Mouse (Mus musculus): ENCODE results near the gene Olfr1513. TPM values are rescaled to one million over a fixed set of nuclear protein-coding genes. Genes with fewer than 3 reads are reported as not detected.

Gene Olfr1513
- polyA plus RNA-seq, 1 experiment from 2014 or later, result not detected

DNA sequence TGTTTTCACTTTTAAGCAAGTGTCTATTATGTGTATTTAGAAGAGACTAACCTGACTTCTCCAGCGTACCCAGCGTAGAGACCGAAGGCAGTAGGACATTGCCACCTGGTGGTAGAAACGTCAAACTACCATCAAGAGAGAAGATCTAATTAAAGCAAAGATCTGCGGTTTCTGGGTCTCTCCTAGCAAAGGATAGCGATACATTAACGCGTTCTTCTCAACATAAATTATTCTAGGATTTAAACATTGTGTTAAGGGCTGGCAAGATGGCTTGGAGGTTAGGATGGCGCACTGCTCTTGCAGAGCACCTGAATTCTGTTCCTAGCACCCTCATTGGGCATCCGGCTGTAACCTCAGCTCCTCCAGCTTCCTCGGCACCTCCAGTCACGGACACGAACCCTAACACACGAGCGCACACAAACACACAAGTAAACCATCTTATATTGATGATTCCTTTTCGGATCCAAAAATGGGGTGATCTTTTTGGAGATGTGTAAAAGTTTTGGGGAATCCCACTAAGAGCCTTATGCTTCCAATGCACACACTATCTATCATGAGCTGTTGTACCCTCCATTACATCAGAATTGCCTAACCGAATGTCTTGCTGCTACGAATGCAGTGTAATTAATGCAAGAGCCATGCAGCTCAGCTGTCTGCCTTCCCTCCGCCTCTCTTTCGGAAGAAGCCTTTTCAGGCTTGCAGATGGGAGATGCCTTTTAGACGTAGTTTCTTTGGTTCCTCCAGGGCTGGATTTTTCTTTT is 17.3 kb downstream of the Olfr1513 start:
- Histone ChIP-seq H3K9ac (ENCODE audit: low read depth, low read length) (no peak overlapping the region), H3K4me2 (ENCODE audit: low read length) (peak overlapping the region; percentile 45), H3K9me3 (replicated peaks; ENCODE audit: low read length) (no peaks in the 10 kb centered on the region), H3K4me1 (replicated peaks; ENCODE audit: insufficient read depth, low read length) (no peaks in the 10 kb centered on the region), H3K27me3 (ENCODE audit: insufficient read depth, low read length) (no peaks in the 10 kb centered on the region), H3K4me3 (replicated peaks; ENCODE audit: low read depth, low read length) (no peak overlapping the region), H3K36me3 (ENCODE audit: insufficient read depth, low read length) (no peaks in the 10 kb centered on the region), H3K27ac (no peak overlapping the region)
- DNase-seq (ENCODE audit: low spot score), result peak; percentile 93
- TF ChIP-seq CTCF (IDR thresholded peaks at IDR 0.05; ENCODE audit: low read depth), result peak; percentile 93
- WGBS, result 25% methylated on average over 21 of the region's 21 CpGs
- ATAC-seq (replicated peaks; ENCODE audit: low FRiP score, low read depth), result no peak

DNA sequence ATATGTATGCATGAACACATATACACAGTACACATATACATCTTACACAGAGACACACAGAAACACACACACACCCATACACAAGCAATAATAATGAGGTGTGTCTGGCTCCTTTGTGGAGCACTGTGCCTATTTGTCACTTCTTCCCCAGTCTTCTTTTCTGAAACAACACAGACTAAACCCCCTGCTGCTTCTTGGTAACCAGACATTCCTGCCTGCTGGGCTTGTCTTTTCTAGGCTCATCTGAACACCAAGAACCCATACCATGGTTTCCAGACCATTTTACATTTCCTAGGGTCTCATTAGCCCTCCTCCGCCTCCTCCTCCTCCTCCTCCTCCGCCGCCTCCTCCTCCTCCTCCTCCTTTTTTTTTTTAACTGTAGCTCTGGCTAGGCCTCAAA is 24.0 kb downstream of the Olfr1513 start:
- H3K9ac ChIP-seq (ENCODE audit: low read depth, low read length), result no peak overlapping the region
- TF ChIP-seq CTCF (IDR thresholded peaks at IDR 0.05; ENCODE audit: low read depth), result no peak
- 69% methylated on average over 3 of the region's 3 CpGs for WGBS

DNA sequence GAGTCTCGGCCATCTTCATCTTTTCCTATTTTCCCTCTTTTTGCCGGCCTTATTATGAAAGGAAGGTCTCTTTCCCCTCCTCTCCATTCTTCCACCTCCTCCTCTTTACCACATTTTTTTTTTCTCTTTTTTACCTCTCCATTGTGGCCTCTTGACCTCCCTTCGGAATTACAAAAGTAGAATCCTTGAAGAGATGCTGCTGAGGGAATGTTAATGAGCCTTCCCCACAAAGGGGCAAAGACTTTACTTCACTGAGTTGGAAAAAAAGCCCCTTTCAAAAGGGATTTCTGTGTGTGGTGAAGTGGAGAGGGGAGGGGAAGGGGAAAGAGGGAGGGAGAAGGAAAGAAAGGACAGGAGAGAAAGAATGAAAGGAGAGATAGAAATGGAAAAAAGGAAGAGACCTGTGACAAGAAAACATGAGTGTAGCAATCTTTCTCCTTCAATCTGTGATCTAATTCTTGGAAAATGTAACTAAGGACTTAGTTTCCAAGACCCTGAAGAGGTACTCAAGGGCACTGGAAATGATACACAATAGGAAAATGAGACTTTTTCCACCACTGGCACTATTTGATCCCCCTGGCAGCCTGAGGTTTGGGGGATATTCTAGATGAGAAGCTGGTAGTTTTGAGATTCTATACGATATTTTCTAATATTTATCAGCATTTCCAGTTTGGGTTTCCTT is 25.0 kb downstream of the Olfr1513 start:
- TF ChIP-seq CTCF (IDR thresholded peaks at IDR 0.05; ENCODE audit: low read depth), result no peak
- H3K4me2 ChIP-seq (ENCODE audit: low read length), result no peak overlapping the region
- H3K9me3 ChIP-seq (replicated peaks; ENCODE audit: low read length), result no peaks in the 10 kb centered on the region
- H3K9ac ChIP-seq (ENCODE audit: low read depth, low read length), result no peak overlapping the region
- DNase-seq (ENCODE audit: low spot score) (no peak), ATAC-seq (replicated peaks; ENCODE audit: low FRiP score, low read depth) (no peak)
- H3K27me3 ChIP-seq (ENCODE audit: insufficient read depth, low read length), result no peaks in the 10 kb centered on the region
- 30% methylated on average over 4 of the region's 4 CpGs for WGBS
- H3K4me3 ChIP-seq (replicated peaks; ENCODE audit: low read depth, low read length), result no peak overlapping the region
- 0 out of 2 replicates have a peak, but pooled peaks cover 9% of the 10 kb centered on the region for H3K4me1 ChIP-seq (replicated peaks; ENCODE audit: insufficient read depth, low read length)
- no peaks in the 10 kb centered on the region for H3K36me3 ChIP-seq (ENCODE audit: insufficient read depth, low read length)
- no peak overlapping the region for H3K27ac ChIP-seq

More for the DNA sequence above, 24.0 kb downstream of the Olfr1513 start:
- no peaks in the 10 kb centered on the region for H3K27me3 ChIP-seq (ENCODE audit: insufficient read depth, low read length)
- H3K27ac ChIP-seq, result no peak overlapping the region
- 0 out of 2 replicates have a peak, but pooled peaks cover 9% of the 10 kb centered on the region for H3K4me1 ChIP-seq (replicated peaks; ENCODE audit: insufficient read depth, low read length)
- DNase-seq (ENCODE audit: low spot score) (no peak), ATAC-seq (replicated peaks; ENCODE audit: low FRiP score, low read depth) (no peak)
- no peak overlapping the region for H3K4me2 ChIP-seq (ENCODE audit: low read length)
- no peak overlapping the region for H3K4me3 ChIP-seq (replicated peaks; ENCODE audit: low read depth, low read length)
- H3K9me3 ChIP-seq (replicated peaks; ENCODE audit: low read length), result no peaks in the 10 kb centered on the region
- no peaks in the 10 kb centered on the region for H3K36me3 ChIP-seq (ENCODE audit: insufficient read depth, low read length)

DNA sequence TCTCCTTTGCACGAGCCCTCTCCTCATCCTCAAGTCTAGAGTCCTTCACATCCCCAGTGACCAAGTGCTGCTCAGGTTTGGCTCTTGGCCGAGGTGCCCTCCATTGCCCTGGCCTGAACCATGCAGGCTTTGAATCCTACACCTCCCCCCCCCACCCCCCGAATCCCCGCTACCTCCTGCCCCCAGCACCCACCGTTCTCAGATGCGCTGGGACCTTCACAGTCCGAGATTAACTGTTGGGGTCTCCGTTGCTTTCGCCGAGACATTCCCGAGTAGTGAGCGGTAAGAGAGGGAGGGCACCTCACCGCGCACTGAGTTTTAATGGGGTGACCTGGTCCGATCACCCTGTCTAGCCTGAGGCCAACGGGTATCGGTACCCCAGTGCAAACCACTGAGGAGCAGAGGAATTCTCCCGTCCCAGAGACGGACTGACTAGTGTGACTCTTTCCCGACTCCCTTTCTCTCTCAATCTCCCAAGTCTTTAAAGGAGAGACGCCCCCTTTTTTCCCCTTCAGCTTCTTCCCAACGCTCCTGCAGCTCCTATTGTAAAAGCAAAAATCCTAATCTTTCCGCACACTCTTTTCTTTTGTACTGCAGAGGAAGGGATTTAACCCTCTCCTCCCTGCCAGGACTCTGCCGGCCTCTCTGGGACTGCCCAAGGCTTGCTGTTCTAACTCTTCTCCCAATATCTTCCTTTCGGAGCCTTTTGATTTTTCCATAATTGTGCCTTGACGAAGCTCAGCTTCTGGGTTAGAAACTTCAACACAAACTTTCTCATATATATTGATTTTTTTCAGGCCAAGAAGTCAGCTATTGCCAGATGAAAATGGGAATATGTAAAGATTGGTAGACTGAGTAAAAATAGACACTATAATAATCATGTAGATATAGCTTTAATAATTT is 28.0 kb downstream of the Olfr1513 start, which contains the start of gene Sall2:
TSS of gene Sall2 (minus strand) at position 853 of the 903 bp plus-strand sequence.
- DNase-seq (ENCODE audit: low spot score), result peak; percentile 48
- peak; percentile 46 for ATAC-seq (replicated peaks; ENCODE audit: low FRiP score, low read depth)
- Histone ChIP-seq H3K27ac (no peak within 1 kb of the TSS), H3K36me3 (ENCODE audit: insufficient read depth, low read length) (no peaks in the 10 kb centered on the region), H3K9me3 (replicated peaks; ENCODE audit: low read length) (no peaks in the 10 kb centered on the region), H3K9ac (ENCODE audit: low read depth, low read length) (peak within 1 kb of the TSS; percentile 20; the same call in 1 of the 2 replicates), H3K27me3 (ENCODE audit: insufficient read depth, low read length) (no peaks in the 10 kb centered on the region), H3K4me2 (ENCODE audit: low read length) (peak within 1 kb of the TSS; percentile 79), H3K4me3 (replicated peaks; ENCODE audit: low read depth, low read length) (peak within 1 kb of the TSS; percentile 45), H3K4me1 (replicated peaks; ENCODE audit: insufficient read depth, low read length) (0 out of 2 replicates have a peak, but pooled peaks cover 9% of the 10 kb centered on the region)
- 2% methylated on average over 26 of the region's 26 CpGs for WGBS
- TF ChIP-seq CTCF (IDR thresholded peaks at IDR 0.05; ENCODE audit: low read depth), result no peak

DNA sequence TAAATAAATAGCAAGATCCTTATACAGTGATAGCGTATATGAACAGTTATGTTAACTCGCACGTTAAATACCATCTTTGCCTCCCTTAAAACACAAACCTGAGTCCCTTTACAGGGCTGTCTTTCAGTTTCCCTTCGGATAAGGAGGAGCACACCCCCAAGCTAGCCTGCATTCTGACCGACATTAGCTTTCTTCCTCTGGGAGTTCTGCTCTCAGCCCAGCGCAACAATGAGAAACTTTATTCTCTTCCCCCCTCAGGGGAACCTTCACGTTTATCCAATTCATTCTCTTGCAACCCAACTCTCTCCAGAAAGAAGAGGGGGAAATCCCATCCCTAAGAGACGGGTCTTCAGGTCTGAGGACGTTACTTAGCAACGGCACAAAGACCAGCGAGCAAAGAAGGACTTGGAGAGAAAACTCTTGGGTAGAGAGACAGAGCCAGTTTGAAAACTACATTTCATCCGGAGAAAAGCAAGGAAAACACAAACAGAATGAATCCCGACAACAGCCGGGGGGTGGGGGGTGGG is 28.8 kb downstream of the Olfr1513 start:
- Histone ChIP-seq H3K4me3 (replicated peaks; ENCODE audit: low read depth, low read length) (peak overlapping the region; percentile 45), H3K9me3 (replicated peaks; ENCODE audit: low read length) (no peaks in the 10 kb centered on the region), H3K4me2 (ENCODE audit: low read length) (peak overlapping the region; percentile 79), H3K27ac (no peak overlapping the region), H3K4me1 (replicated peaks; ENCODE audit: insufficient read depth, low read length) (0 out of 2 replicates have a peak, but pooled peaks cover 9% of the 10 kb centered on the region), H3K9ac (ENCODE audit: low read depth, low read length) (peak overlapping the region; percentile 20; the same call in 1 of the 2 replicates), H3K36me3 (ENCODE audit: insufficient read depth, low read length) (no peaks in the 10 kb centered on the region), H3K27me3 (ENCODE audit: insufficient read depth, low read length) (no peaks in the 10 kb centered on the region)
- no peak for TF ChIP-seq CTCF (IDR thresholded peaks at IDR 0.05; ENCODE audit: low read depth)
- DNase-seq (ENCODE audit: low spot score) (peak; percentile 34), ATAC-seq (replicated peaks; ENCODE audit: low FRiP score, low read depth) (no peak)
- WGBS, result 4% methylated on average over 14 of the region's 14 CpGs

Data from kidney, postnatal 0 days (tissue).